Mouse (Mus musculus) megakaryocyte, embryonic 14.5 days (primary cell): ENCODE results near the gene Cdhr5.

Source experiments
- FLI1 ChIP-seq: IDR thresholded peaks from 2 replicates; pipeline ENCODE4 v1.6.1; 2012; ENCODE audit warnings: low read length, inconsistent platforms, mixed read lengths
- GATA1 ChIP-seq: IDR thresholded peaks from 3 replicates; pipeline ENCODE4 v1.6.1; 2012; ENCODE audit warnings: mixed read lengths, low read length, inconsistent platforms, borderline replicate concordance

DNA sequence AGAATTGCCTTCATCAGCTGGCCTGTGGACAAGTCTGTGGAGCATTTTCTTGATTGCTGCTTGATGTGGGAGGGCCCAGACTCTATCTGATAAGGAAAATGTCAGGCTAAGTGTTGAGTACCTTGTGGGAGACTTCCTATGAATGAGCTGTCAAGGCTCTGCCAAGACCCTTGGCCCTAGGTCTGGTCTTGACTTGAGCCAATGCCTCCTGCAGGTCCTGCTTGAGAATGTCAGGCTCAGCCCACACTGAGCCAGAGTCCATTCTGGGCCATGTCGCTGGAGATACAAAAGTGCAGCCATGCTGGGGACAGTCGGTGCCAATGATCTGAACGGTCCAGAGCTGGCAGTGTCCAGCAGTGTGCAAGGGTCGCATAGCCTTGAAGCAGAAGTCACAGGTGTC lies 6.2 kb upstream of the Cdhr5 start:
- TF ChIP-seq GATA1 (no peak), FLI1 (no peak)
